Mouse (Mus musculus) neural tube, embryonic 14.5 days (tissue): Measurements from ENCODE around the gene Ap3m1. TPM values are rescaled to one million over a fixed set of nuclear protein-coding genes. Genes with fewer than 3 reads are reported as not detected.

Experiments used
- ATAC-seq: fragments of 200-750 bp; cut with Nextera tagmentation; 2 replicates; pipeline ENCODE4 v1.8.0; 2017; ENCODE audit warnings: low read depth, mild to moderate bottlenecking, moderate TSS enrichment, moderate library complexity
- H3K27ac ChIP-seq: fragments of 300-500 bp; sonication (generic); 2 replicates; pipeline ENCODE4 v1.5.1; 2014; ENCODE audit warnings: low read depth, mild to moderate bottlenecking, control low read depth, low read length, moderate library complexity, mixed read lengths
- H3K27me3 ChIP-seq: fragments of 300-500 bp; sonication (generic); 2 replicates; pipeline ENCODE4 v1.6.1; 2014; ENCODE audit warnings: low read length; ENCODE audit not compliant: control insufficient read depth, insufficient read depth
- H3K36me3 ChIP-seq: fragments of 300-500 bp; sonication (generic); 2 replicates; pipeline ENCODE4 v1.6.1; 2014; ENCODE audit warnings: low read length, mixed read lengths; ENCODE audit not compliant: control insufficient read depth, insufficient read depth
- H3K4me1 ChIP-seq: fragments of 300-500 bp; sonication (generic); 2 replicates; pipeline ENCODE4 v1.6.1; 2014; ENCODE audit warnings: low read length; ENCODE audit not compliant: control insufficient read depth, insufficient read depth
- H3K4me2 ChIP-seq: fragments of 300-500 bp; sonication (generic); 2 replicates; pipeline ENCODE4 v1.6.1; 2014; ENCODE audit warnings: mild to moderate bottlenecking, low read depth, low read length, control low read depth
- H3K4me3 ChIP-seq: fragments of 300-500 bp; sonication (generic); 2 replicates; pipeline ENCODE4 v1.5.1; 2014; ENCODE audit warnings: low read depth, low read length, control low read depth, mixed read lengths
- H3K9ac ChIP-seq: fragments of 300-500 bp; sonication (generic); replicated peaks from 2 replicates; pipeline ENCODE4 v1.6.1; 2014; ENCODE audit warnings: low read depth, mild to moderate bottlenecking, control low read depth, low read length, mixed read lengths
- H3K9me3 ChIP-seq: fragments of 300-500 bp; sonication (generic); 2 replicates; pipeline ENCODE4 v1.6.1; 2016; ENCODE audit warnings: low read length; ENCODE audit not compliant: control insufficient read depth
- WGBS: fragments of 180-500 bp; shearing (Covaris S2); extraction: QIAGEN DNeasy Blood & Tissue Kit; methylation state at CpG from one replicate; pipeline ENCODE4 v1.1.7; 2014; 5-methylcytosine and 5-hydroxymethylcytosine counted together
- polyA plus RNA-seq: library from polyadenylated mRNA; unstranded; fragments of >200 nt; fragmentation: Nextera tagmentation; extraction: Ambion mirVana; gene quantifications from 2 replicates; pipeline ENCODE4 v1.2.1, GENCODE M21; 2014

The Ap3m1 gene
- polyA plus RNA-seq, 1 experiment from 2014 or later = 95.6 TPM

DNA sequence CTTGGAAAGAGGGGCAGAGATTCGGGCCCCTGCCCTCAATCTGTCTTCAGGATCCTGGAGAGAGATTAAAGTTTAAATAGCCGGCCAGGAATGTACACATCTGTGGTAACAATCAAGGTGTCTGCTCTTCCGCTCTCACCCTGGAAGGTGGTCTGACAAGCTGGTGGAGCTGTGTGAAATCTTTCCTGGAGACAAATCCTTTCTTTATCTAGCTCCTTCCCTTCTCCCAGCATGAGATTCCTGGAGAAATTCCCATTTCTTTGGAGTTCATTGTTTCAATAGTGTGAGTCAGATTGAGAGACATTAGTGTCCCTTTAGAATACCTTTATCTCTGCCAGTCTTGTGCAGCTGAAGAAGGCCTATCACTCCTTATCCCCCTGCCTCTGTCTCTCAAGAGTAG is 36.4 kb upstream of the Ap3m1 start:
- Histone ChIP-seq H3K27ac (no peak overlapping the region), H3K4me3 (no peak overlapping the region), H3K9me3 (no peaks in the 10 kb centered on the region), H3K27me3 (no peaks in the 10 kb centered on the region), H3K36me3 (no peaks in the 10 kb centered on the region), H3K9ac (no peak overlapping the region), H3K4me2 (no peak overlapping the region), H3K4me1 (no peaks in the 10 kb centered on the region)
- 68% methylated on average over 3 of the region's 3 CpGs for WGBS
- no peak for ATAC-seq

- H3K27me3 ChIP-seq = no peaks in the 10 kb centered on the region
- H3K4me3 ChIP-seq = no peak overlapping the region
- H3K4me1 ChIP-seq = no peaks in the 10 kb centered on the region
- H3K27ac ChIP-seq = no peak overlapping the region
- 67% methylated on average over 4 of the region's 4 CpGs for WGBS
- no peak for ATAC-seq
- H3K4me2 ChIP-seq = no peak overlapping the region
- H3K36me3 ChIP-seq = no peaks in the 10 kb centered on the region
- H3K9ac ChIP-seq = no peak overlapping the region
- no peaks in the 10 kb centered on the region for H3K9me3 ChIP-seq
Measured at GRCm38 (mm10) chr14:21087390-21088060, 35.2 kb upstream of the Ap3m1 start.

DNA sequence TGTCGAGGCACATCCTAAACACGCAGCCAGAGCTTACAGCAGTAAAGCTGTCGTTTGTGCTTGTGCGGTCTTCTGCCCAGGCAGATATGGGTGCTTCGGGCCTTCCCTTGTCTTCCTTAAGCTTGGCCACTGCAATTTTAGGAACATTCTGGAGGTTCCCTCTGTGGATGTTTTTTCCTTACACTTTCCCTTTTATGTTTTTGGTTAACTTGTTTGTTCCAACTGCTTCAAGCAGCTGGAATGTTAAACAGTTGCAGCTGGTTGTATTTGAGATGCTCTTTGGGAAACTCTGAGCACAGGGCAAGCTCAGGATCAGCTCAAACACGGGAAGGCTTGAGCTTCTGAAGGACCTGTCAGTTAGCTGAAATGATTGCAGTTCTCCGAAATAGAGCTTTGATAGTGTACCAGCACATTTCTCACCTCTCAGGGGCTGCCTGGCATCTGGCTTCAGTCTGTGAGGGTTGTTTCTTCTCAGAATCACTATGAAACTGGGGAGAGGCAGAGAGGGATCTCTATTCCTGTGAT is 34.6 kb upstream of the Ap3m1 start:
- H3K9ac ChIP-seq = no peak overlapping the region
- WGBS = 51% methylated on average over 7 of the region's 7 CpGs
- no peaks in the 10 kb centered on the region for H3K27me3 ChIP-seq
- H3K4me1 ChIP-seq = no peaks in the 10 kb centered on the region
- ATAC-seq = no peak
- H3K27ac ChIP-seq = no peak overlapping the region
- H3K4me3 ChIP-seq = no peak overlapping the region
- H3K36me3 ChIP-seq = no peaks in the 10 kb centered on the region
- no peaks in the 10 kb centered on the region for H3K9me3 ChIP-seq
- no peak overlapping the region for H3K4me2 ChIP-seq

DNA sequence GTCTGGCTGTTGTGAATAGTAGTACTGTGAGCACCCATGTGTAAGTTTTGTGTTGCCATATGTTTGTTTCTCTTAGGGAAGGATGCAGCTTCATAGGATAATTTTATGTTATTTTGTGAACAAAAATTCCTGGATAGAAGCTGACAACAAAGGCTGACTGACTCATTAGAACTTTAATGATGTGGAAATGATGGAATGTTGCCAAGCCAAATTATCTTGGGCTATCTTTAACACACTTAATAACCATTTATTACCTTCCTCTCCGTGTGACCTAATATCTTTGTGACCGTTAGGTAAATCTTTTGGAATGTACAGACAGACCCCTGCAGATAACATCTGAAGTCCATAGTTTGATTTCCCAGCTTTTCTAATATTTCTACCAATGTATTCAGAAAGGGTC is 33.8 kb upstream of the Ap3m1 start:
- H3K9me3 ChIP-seq = no peaks in the 10 kb centered on the region
- ATAC-seq = no peak
- WGBS = 29% methylated on average over 2 of the region's 2 CpGs
- no peak overlapping the region for H3K4me3 ChIP-seq
- H3K36me3 ChIP-seq = no peaks in the 10 kb centered on the region
- no peaks in the 10 kb centered on the region for H3K27me3 ChIP-seq
- no peak overlapping the region for H3K4me2 ChIP-seq
- H3K27ac ChIP-seq = no peak overlapping the region
- H3K9ac ChIP-seq = no peak overlapping the region
- H3K4me1 ChIP-seq = no peaks in the 10 kb centered on the region

GRCm38 (mm10) chr14:21085666-21086065 is 33.4 kb upstream of the Ap3m1 start:
- Histone ChIP-seq H3K4me2 (no peak overlapping the region), H3K4me1 (no peaks in the 10 kb centered on the region), H3K9me3 (no peaks in the 10 kb centered on the region), H3K4me3 (no peak overlapping the region), H3K27me3 (no peaks in the 10 kb centered on the region), H3K27ac (no peak overlapping the region), H3K9ac (no peak overlapping the region), H3K36me3 (no peaks in the 10 kb centered on the region)
- ATAC-seq = no peak
- 86% methylated on average over 5 of the region's 5 CpGs for WGBS

DNA sequence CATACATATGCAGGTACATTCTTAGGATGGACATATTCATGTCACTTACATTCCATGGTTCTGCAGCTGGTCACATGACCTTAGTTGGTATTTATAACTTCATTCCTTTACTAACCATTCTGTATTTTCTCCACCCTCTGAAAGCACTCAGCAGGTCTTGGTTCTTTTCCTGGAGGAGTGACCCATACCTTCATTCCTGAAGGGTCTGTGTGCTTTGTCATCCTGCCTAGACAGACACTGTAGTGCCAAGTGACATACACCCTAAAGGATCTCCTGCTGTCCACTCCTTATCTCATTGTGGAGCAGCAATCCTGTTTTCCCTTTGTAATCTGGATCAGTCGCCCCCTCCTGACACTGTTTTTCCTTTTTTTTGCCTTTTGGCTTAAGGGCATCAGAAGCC is 30.5 kb upstream of the Ap3m1 start:
- no peaks in the 10 kb centered on the region for H3K4me1 ChIP-seq
- no peaks in the 10 kb centered on the region for H3K27me3 ChIP-seq
- no peak overlapping the region for H3K27ac ChIP-seq
- H3K4me3 ChIP-seq = no peak overlapping the region
- no peak for ATAC-seq
- WGBS = 68% methylated on average over 1 of the region's 1 CpGs
- no peaks in the 10 kb centered on the region for H3K36me3 ChIP-seq
- no peak overlapping the region for H3K4me2 ChIP-seq
- no peaks in the 10 kb centered on the region for H3K9me3 ChIP-seq
- no peak overlapping the region for H3K9ac ChIP-seq

- no peaks in the 10 kb centered on the region for H3K36me3 ChIP-seq
- no peak overlapping the region for H3K9ac ChIP-seq
- no peak overlapping the region for H3K4me3 ChIP-seq
- H3K4me1 ChIP-seq = peaks cover 7% of the 10 kb centered on the region; the same call in 1 of the 2 replicates
- no peak overlapping the region for H3K4me2 ChIP-seq
- H3K27me3 ChIP-seq = no peaks in the 10 kb centered on the region
- no peak overlapping the region for H3K27ac ChIP-seq
- ATAC-seq = no peak
- no peaks in the 10 kb centered on the region for H3K9me3 ChIP-seq
Measured at GRCm38 (mm10) chr14:21078511-21078910, 26.2 kb upstream of the Ap3m1 start.

DNA sequence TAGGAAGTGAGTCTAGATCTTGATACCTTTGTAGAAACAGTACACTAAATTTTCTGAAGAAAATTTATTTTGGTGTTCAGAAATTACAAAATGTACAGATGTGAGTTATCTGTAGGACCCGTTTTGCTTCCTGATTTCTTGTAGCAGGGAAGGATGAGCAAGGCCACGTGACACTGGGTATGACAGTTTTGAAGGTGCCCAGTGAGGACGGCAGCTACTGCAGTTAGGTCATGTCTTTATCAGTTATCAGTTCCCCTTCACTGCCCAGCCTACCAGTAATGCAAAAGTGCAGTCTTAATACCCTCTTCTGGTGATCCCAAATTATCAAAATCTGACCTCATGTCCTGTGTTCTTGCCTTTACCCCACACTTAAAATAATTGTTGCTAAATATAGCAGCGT is 25.6 kb upstream of the Ap3m1 start:
- Histone ChIP-seq H3K36me3 (no peaks in the 10 kb centered on the region), H3K9me3 (no peaks in the 10 kb centered on the region), H3K27me3 (no peaks in the 10 kb centered on the region), H3K27ac (no peak overlapping the region), H3K9ac (no peak overlapping the region), H3K4me1 (peaks cover 7% of the 10 kb centered on the region; the same call in 1 of the 2 replicates), H3K4me2 (no peak overlapping the region), H3K4me3 (no peak overlapping the region)
- no peak for ATAC-seq
- 94% methylated on average over 4 of the region's 4 CpGs for WGBS

GRCm38 (mm10) chr14:21076501-21077194 is 24.3 kb upstream of the Ap3m1 start:
- H3K4me3 ChIP-seq = peak overlapping the region; percentile 59
- H3K27ac ChIP-seq = no peak overlapping the region
- peak; percentile 63 for ATAC-seq
- H3K36me3 ChIP-seq = no peaks in the 10 kb centered on the region
- H3K4me1 ChIP-seq = peaks cover 7% of the 10 kb centered on the region; the same call in 1 of the 2 replicates
- peak overlapping the region; percentile 64 for H3K9ac ChIP-seq
- 50% methylated on average over 7 of the region's 7 CpGs for WGBS
- H3K27me3 ChIP-seq = no peaks in the 10 kb centered on the region
- H3K4me2 ChIP-seq = peak overlapping the region; percentile 70
- no peaks in the 10 kb centered on the region for H3K9me3 ChIP-seq
